Mouse (Mus musculus) kidney, postnatal 4 days (tissue): ENCODE measurements at regions not wholly inside any gene's neighbourhood (a gene's known extent, or its start where the extent isn't known, plus 50 kb on each side); places are given as distances from the start of the nearest gene placed in this dataset.

ENCODE experiments used
- DNase-seq, 2 experiments: peaks; one replicate each; pipeline ENCODE4 v3.0.0; 2021; ENCODE audit warnings: mixed read lengths in 2 of 2

GRCm38 (mm10) chr17:50442062-50442461 is 67.1 kb upstream of the Plcl2 start:
- no peak for DNase-seq

- peak in 1 of 2 experiments; percentile 9 for DNase-seq
These were observed 66.3 kb upstream of the Plcl2 start for GRCm38 (mm10) chr17:50442905-50443304.

GRCm38 (mm10) chr17:50443376-50444022 is 65.7 kb upstream of the Plcl2 start:
- DNase-seq: peak in 1 of 2 experiments; percentile 24

- DNase-seq: no peak
These were observed 65.2 kb upstream of the Plcl2 start for GRCm38 (mm10) chr17:50444023-50444389.

GRCm38 (mm10) chr17:50448693-50449092 is 60.5 kb upstream of the Plcl2 start:
- DNase-seq: no peak

GRCm38 (mm10) chr17:50451606-50452005 is 57.6 kb upstream of the Plcl2 start:
- DNase-seq: no peak

GRCm38 (mm10) chr17:50453524-50453923 is 55.7 kb upstream of the Plcl2 start:
- no peak for DNase-seq

- no peak for DNase-seq
These were observed 55.2 kb upstream of the Plcl2 start for GRCm38 (mm10) chr17:50453956-50454355.

- DNase-seq: no peak
These were observed 54.3 kb upstream of the Plcl2 start for GRCm38 (mm10) chr17:50454917-50455316.

GRCm38 (mm10) chr17:50455719-50456118 is 53.5 kb upstream of the Plcl2 start:
- no peak for DNase-seq

- no peak for DNase-seq
These were observed 52.0 kb upstream of the Plcl2 start for GRCm38 (mm10) chr17:50457053-50457697.

- no peak for DNase-seq
These were observed 51.0 kb upstream of the Plcl2 start for GRCm38 (mm10) chr17:50458232-50458631.
